Mouse (Mus musculus) midbrain, embryonic 14.5 days (tissue): ENCODE results near the gene Cd59b. TPM values are rescaled to one million over a fixed set of nuclear protein-coding genes. Genes with fewer than 3 reads are reported as not detected.
"Not testable (repeated sequence)": the region's sequence is repeated elsewhere in the genome, so short reads cannot be mapped to it uniquely, and the experiment has no call there.

Experiments
- ATAC-seq: fragments of 200-750 bp; cut with Nextera tagmentation; 2 replicates; pipeline ENCODE4 v1.8.0; 2017; ENCODE audit warnings: moderate number of reproducible peaks, moderate library complexity; ENCODE audit not compliant: low FRiP score, low TSS enrichment
- DNase-seq: peaks from one replicate; pipeline ENCODE4 v3.0.0-alpha.2; 2015
- H3K27ac ChIP-seq: fragments of 300-500 bp; sonication (generic); replicated peaks from 2 replicates; pipeline ENCODE4 v1.5.1; 2014; ENCODE audit warnings: mild to moderate bottlenecking, low read depth, low read length, moderate library complexity
- H3K27me3 ChIP-seq: fragments of 300-500 bp; sonication (generic); 2 replicates; pipeline ENCODE4 v1.6.1; 2014; ENCODE audit warnings: low read length, control low read depth, mixed read lengths; ENCODE audit not compliant: control insufficient read depth, insufficient read depth
- H3K36me3 ChIP-seq: fragments of 300-500 bp; sonication (generic); 2 replicates; pipeline ENCODE4 v1.6.1; 2014; ENCODE audit warnings: low read length, control low read depth; ENCODE audit not compliant: control insufficient read depth, insufficient read depth
- H3K4me1 ChIP-seq: fragments of 300-500 bp; sonication (generic); 2 replicates; pipeline ENCODE4 v1.6.1; 2014; ENCODE audit warnings: mild to moderate bottlenecking, antibody characterized with exemption, low read length, control low read depth; ENCODE audit not compliant: control insufficient read depth, insufficient read depth
- H3K4me2 ChIP-seq: fragments of 300-500 bp; sonication (generic); 2 replicates; pipeline ENCODE4 v1.6.1; 2014; ENCODE audit warnings: mild to moderate bottlenecking, low read length, moderate library complexity
- H3K4me3 ChIP-seq: fragments of 300-500 bp; sonication (generic); replicated peaks from 2 replicates; pipeline ENCODE4 v1.5.1; 2014; ENCODE audit warnings: low read depth, low read length
- H3K9ac ChIP-seq: fragments of 300-500 bp; sonication (generic); replicated peaks from 2 replicates; pipeline ENCODE4 v1.6.1; 2014; ENCODE audit warnings: mild to moderate bottlenecking, low read length, moderate library complexity
- H3K9me3 ChIP-seq: fragments of 300-500 bp; sonication (generic); 2 replicates; pipeline ENCODE4 v1.6.1; 2016; ENCODE audit warnings: low read length, control low read depth, mixed read lengths; ENCODE audit not compliant: control insufficient read depth
- WGBS: fragments of 180-500 bp; shearing (Covaris S2); extraction: QIAGEN DNeasy Blood & Tissue Kit; methylation state at CpG from one replicate; pipeline ENCODE4 v1.1.7; 2014; 5-methylcytosine and 5-hydroxymethylcytosine counted together
- polyA plus RNA-seq: library from polyadenylated mRNA; unstranded; fragments of >200 nt; fragmentation: Nextera tagmentation; extraction: Ambion mirVana; gene quantifications from 2 replicates; pipeline ENCODE4 v1.2.1, GENCODE M21; 2014

The Cd59b gene
- polyA plus RNA-seq, 1 experiment from 2014 or later = 0.75 TPM

DNA sequence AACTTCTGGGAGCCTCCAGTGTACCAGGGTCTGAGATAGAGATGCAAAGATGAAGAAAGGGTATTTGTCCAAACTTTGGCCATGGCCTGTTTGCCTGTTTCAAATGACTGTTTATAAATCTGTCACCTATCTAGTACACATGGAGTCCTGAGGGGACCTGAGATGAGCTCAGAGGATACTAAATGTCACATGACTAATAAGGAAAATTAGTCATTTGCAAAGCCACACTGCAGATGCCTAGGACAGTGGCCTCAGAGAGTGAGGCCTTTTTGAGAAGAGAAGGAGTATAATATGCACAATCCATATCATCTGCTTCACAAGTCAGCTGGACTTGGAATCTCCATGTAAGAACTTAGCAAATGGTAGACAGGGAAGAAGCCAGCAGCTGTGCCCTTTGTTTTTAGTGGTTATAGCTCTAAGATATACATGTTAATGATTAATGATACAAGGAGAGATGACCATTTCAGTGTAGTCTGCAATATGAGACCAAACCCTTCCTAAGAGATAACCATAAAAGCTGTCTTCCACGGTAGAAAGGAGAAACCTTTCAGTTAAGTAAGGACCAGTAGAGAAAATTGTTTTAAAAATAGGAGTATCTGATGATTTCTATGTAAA lies 11.9 kb downstream of the Cd59b start:
- WGBS = no CpG with 5 or more reads among the region's 1 CpGs
- not testable (repeated sequence) for H3K4me2 ChIP-seq, H3K4me1 ChIP-seq, H3K27ac ChIP-seq, H3K36me3 ChIP-seq, H3K27me3 ChIP-seq, H3K9me3 ChIP-seq, DNase-seq, ATAC-seq, H3K4me3 ChIP-seq, H3K9ac ChIP-seq

DNA sequence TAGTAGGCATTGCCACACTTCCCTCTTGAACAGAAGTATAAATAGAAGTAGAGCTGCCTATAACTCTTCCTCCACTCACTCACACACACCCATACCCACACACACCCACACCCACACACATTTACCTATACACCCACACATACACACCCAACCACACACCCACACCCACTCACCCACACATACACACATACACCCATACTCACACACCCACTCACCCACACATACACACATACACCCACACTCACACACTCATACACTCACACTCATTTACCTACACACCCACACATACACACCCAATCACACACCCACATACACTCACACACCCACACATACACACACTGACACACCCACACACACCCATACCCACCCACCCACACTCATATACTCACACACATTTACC lies 12.8 kb downstream of the Cd59b start:
- DNase-seq (no peak), ATAC-seq (no peak)
- H3K4me2 ChIP-seq = no peak overlapping the region

DNA sequence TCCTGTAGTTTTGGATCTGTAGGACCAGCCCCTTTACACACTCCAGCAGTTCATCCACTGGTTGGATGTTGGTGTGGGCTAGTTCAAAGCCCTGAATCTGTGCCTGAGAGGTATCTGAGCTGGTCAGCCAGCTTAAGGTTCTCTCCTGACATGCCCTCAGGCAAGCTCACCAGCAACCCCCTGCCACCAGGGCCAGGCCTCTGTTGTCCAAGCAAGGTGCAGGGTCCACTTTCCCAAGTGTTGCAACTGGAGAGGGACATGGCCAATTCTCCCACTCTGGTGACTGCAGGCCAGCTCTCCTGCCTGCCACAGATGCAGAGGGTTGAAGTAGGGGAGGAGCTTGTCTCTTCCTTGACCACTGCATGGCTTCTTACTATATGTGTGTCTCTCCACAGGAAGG lies 14.4 kb downstream of the Cd59b start:
- not testable (repeated sequence) for ATAC-seq, H3K9ac ChIP-seq, H3K4me3 ChIP-seq, H3K27ac ChIP-seq, H3K27me3 ChIP-seq, H3K36me3 ChIP-seq, H3K9me3 ChIP-seq, H3K4me1 ChIP-seq, H3K4me2 ChIP-seq, DNase-seq

More for the DNA sequence above, 12.8 kb downstream of the Cd59b start:
- no peak overlapping the region for H3K9ac ChIP-seq
- H3K27ac ChIP-seq = no peak overlapping the region
- no peaks in the 10 kb centered on the region for H3K36me3 ChIP-seq
- no peak overlapping the region for H3K4me3 ChIP-seq
- H3K9me3 ChIP-seq = no peaks in the 10 kb centered on the region
- H3K4me1 ChIP-seq = no peaks in the 10 kb centered on the region
- no peaks in the 10 kb centered on the region for H3K27me3 ChIP-seq

DNA sequence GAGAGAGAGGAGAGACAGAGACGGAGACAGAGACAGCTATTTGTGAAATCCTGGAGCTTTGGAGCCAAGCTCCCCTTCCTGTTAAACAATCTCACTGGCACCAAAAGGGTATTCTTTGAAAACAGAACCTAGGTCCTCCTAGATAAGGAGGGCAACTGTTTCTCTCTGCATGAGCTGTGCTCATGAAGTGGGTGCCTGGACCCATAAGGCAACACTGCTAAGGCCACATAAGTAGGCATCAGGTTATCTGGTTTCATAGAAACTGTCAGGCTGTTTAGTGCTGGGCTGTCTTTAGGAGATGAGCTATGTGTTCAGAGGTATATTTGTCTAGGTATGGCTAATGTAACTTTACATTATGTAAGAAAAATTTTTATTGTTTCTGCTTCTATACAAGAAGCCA lies 17.9 kb downstream of the Cd59b start:
- H3K9ac ChIP-seq, H3K4me3 ChIP-seq, H3K4me1 ChIP-seq, H3K27me3 ChIP-seq, ATAC-seq, H3K27ac ChIP-seq, H3K9me3 ChIP-seq, H3K4me2 ChIP-seq, H3K36me3 ChIP-seq, DNase-seq: not testable (repeated sequence)
- WGBS = 89% methylated on average over 1 of the region's 1 CpGs

DNA sequence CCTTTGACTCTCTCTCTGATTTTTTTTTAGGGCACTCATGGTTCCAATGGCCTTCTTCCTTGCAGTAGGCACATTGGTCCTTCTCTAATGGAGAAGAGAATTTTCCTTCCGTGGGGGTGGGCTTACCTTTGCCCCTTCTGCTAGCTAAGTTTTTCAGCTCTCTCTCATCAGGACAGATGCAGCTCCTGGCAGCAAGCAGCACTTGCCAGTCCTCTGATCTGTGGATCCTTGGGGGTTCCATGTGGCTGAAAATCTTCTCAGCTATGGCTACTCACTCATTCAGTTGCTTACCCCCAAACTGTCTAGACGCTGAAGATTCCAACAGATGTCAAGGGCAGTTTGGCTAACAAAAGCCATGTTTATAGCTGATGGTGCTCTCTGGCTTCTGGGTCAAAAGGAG lies 23.7 kb downstream of the Cd59b start:
- H3K4me2 ChIP-seq = no peak overlapping the region
- no peak overlapping the region for H3K4me3 ChIP-seq
- H3K9ac ChIP-seq = no peak overlapping the region
- H3K36me3 ChIP-seq = no peaks in the 10 kb centered on the region
- DNase-seq = no peak
- 89% methylated on average over 2 of the region's 2 CpGs for whole genome bisulfite sequencing
- H3K9me3 ChIP-seq = no peaks in the 10 kb centered on the region
- no peak overlapping the region for H3K27ac ChIP-seq
- ATAC-seq = no peak
- H3K27me3 ChIP-seq = no peaks in the 10 kb centered on the region
- no peaks in the 10 kb centered on the region for H3K4me1 ChIP-seq

DNA sequence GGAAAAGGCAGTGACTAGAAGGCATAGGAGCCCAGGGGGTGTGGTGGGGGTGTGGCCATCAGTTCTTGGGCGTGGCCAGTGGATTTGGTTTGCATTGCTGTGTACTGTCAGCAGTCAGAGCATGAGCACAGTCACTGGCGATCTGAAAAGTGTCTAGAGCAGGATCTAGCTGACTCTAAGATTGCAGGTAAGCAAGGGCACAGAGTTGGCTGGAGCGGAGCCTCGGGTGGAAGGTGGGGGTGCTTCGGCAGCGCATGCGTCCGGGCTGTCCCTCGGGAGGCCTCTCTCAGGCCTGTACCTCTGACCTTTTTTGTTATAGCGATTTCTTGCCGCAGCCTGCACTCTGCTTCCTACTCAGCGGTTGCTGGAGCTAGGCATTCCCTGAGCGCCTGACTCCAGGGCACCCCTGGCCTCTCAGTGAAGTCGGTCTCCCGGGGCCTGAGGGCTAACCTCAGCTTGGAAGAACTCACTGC lies 26.1 kb downstream of the Cd59b start, which contains the start of gene Cd59a:
Cd59a (plus strand) TSS at position 61 of the 473 bp plus-strand sequence.
- DNase-seq (peak; percentile 79), ATAC-seq (peak; percentile 85)
- peak within 1 kb of the TSS; percentile 35 for H3K4me3 ChIP-seq
- 11% methylated on average over 15 of the region's 15 CpGs for WGBS
- peak within 1 kb of the TSS; percentile 61 for H3K27ac ChIP-seq
- no peaks in the 10 kb centered on the region for H3K36me3 ChIP-seq
- H3K9me3 ChIP-seq = no peaks in the 10 kb centered on the region
- peak within 1 kb of the TSS; percentile 52 for H3K9ac ChIP-seq
- H3K27me3 ChIP-seq = no peaks in the 10 kb centered on the region
- H3K4me1 ChIP-seq = no peaks in the 10 kb centered on the region
- peak within 1 kb of the TSS; percentile 65 for H3K4me2 ChIP-seq

DNA sequence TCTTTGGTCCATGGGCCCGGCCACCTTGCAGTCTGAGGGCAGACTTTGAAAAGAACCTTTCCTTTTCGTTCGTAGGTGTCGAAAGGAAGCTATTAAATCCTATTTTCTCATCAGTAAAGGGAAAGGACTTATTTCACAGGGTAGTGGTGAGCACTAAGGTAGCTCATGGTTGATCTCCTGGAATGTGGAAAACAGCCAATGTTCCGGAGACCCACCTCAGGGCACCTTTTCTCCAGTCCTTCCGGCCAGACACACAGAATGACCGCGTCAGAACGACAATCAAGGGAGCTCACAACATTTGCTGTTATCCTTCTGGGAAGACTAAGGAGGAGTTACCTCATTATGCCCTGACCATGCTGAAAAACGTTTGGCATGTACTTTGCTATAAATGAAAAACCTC lies 26.6 kb downstream of the Cd59b start:
- no peaks in the 10 kb centered on the region for H3K4me1 ChIP-seq
- H3K9ac ChIP-seq = peak overlapping the region; percentile 52
- no peaks in the 10 kb centered on the region for H3K36me3 ChIP-seq
- no peak for ATAC-seq
- H3K4me2 ChIP-seq = peak overlapping the region; percentile 65
- peak overlapping the region; percentile 35 for H3K4me3 ChIP-seq
- peak; percentile 7 for DNase-seq
- H3K27ac ChIP-seq = peak overlapping the region; percentile 61
- WGBS = 34% methylated on average over 10 of the region's 10 CpGs
- no peaks in the 10 kb centered on the region for H3K27me3 ChIP-seq
- no peaks in the 10 kb centered on the region for H3K9me3 ChIP-seq

DNA sequence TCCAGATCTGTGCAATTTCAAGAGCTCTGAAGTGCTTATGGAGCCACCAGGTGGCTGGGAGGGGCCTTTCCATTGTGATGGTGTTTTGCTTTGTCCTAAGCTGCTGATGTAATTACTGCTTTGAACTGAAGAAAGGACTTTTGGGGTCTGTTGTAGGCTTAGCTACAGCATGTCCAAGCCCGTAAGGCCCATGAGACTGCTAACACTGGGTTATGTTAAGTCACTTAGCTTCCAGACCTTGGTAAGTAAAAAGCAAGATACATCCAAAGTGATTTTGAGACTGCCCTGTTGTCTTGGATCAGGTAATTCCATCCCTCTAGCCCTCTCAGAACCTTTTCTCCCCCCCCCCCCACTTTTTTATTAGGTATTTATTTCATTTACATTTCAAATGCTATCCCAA lies 27.1 kb downstream of the Cd59b start:
- H3K4me3 ChIP-seq, ATAC-seq, H3K4me1 ChIP-seq, H3K9me3 ChIP-seq, H3K27ac ChIP-seq, DNase-seq, H3K36me3 ChIP-seq, H3K27me3 ChIP-seq, H3K9ac ChIP-seq: not testable (repeated sequence)
- WGBS = 62% methylated on average over 1 of the region's 1 CpGs
- peak overlapping the region; percentile 8; the same call in 1 of the 2 replicates for H3K4me2 ChIP-seq

DNA sequence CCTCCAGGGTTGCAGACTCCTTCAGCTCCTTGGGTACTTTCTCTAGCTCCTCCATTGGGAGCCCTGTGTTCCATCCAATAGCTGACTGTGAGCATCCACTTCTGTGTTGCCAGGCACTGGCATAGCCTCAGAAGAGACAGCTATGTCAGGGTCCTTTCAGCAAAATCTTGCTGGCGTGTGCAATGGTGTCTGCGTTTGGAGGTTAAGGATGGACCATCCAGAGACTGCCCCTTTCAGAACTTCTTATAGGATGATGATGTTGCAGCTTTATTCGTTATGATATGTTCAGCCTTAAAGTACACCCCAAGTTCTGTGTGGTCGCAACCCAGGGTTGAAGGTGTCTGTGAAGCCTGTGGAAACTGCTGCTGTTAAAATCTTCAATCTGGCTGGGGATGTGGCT lies 27.7 kb downstream of the Cd59b start:
- ATAC-seq, H3K4me3 ChIP-seq, H3K36me3 ChIP-seq, H3K27me3 ChIP-seq, H3K4me2 ChIP-seq, H3K9ac ChIP-seq, H3K27ac ChIP-seq, DNase-seq, H3K9me3 ChIP-seq, H3K4me1 ChIP-seq: not testable (repeated sequence)
- WGBS = 93% methylated on average over 4 of the region's 4 CpGs
